Mouse (Mus musculus) hindbrain, embryonic 15.5 days (tissue): ENCODE measurements around the gene Lrrc4. TPM values are rescaled to one million over a fixed set of nuclear protein-coding genes. Genes with fewer than 3 reads are reported as not detected.

Experiments
- ATAC-seq: fragments of 200-750 bp; cut with Nextera tagmentation; 2 replicates; pipeline ENCODE4 v1.8.0; 2017; ENCODE audit warnings: low read depth, moderate number of reproducible peaks, moderate TSS enrichment; ENCODE audit not compliant: low FRiP score
- H3K27ac ChIP-seq: fragments of 300-500 bp; sonication (generic); replicated peaks from 2 replicates; pipeline ENCODE4 v1.5.1; 2015; ENCODE audit warnings: mild to moderate bottlenecking, inconsistent platforms
- H3K27me3 ChIP-seq: fragments of 300-500 bp; sonication (generic); 2 replicates; pipeline ENCODE4 v1.6.1; 2015; ENCODE audit warnings: control low read depth, inconsistent platforms
- H3K36me3 ChIP-seq: fragments of 300-500 bp; sonication (generic); 2 replicates; pipeline ENCODE4 v1.6.1; 2015; ENCODE audit warnings: control low read depth, inconsistent platforms
- H3K4me1 ChIP-seq: fragments of 300-500 bp; sonication (generic); replicated peaks from 2 replicates; pipeline ENCODE4 v1.6.1; 2015; ENCODE audit warnings: control low read depth, inconsistent platforms
- H3K4me2 ChIP-seq: fragments of 300-500 bp; sonication (generic); 2 replicates; pipeline ENCODE4 v1.6.1; 2015; ENCODE audit warnings: moderate library complexity, mild to moderate bottlenecking, inconsistent platforms
- H3K4me3 ChIP-seq: fragments of 300-500 bp; sonication (generic); 2 replicates; pipeline ENCODE4 v1.5.1; 2015; ENCODE audit warnings: mild to moderate bottlenecking, inconsistent platforms
- H3K9ac ChIP-seq: fragments of 300-500 bp; sonication (generic); 2 replicates; pipeline ENCODE4 v1.6.1; 2015; ENCODE audit warnings: inconsistent platforms
- H3K9me3 ChIP-seq: fragments of 300-500 bp; sonication (generic); 2 replicates; pipeline ENCODE4 v1.6.1; 2016; ENCODE audit warnings: control low read depth, inconsistent platforms
- WGBS: fragments of 180-500 bp; shearing (Covaris S2); methylation state at CpG from one replicate; pipeline ENCODE4 v1.1.7; 2015; 5-methylcytosine and 5-hydroxymethylcytosine counted together
- polyA plus RNA-seq: library from polyadenylated mRNA; unstranded; fragments of >200 nt; fragmentation: Nextera tagmentation; extraction: Ambion mirVana; gene quantifications from 2 replicates; pipeline ENCODE4 v1.2.1, GENCODE M21; 2015

The Lrrc4 gene
- polyA plus RNA-seq, 1 experiment from 2014 or later, result 7.1 TPM

GRCm38 (mm10) chr6:28706976-28707592 is 124.5 kb downstream of the Lrrc4 start:
- Histone ChIP-seq H3K4me1 (peaks cover 21% of the 10 kb centered on the region), H3K9me3 (no peaks in the 10 kb centered on the region), H3K27ac (0 out of 2 replicates have a peak overlapping the region, but pooled peaks have one; percentile 4), H3K36me3 (no peaks in the 10 kb centered on the region), H3K27me3 (no peaks in the 10 kb centered on the region), H3K4me2 (no peak overlapping the region), H3K4me3 (no peak overlapping the region), H3K9ac (no peak overlapping the region)
- ATAC-seq, result no peak
- WGBS, result 69% methylated on average over 12 of the region's 12 CpGs

DNA sequence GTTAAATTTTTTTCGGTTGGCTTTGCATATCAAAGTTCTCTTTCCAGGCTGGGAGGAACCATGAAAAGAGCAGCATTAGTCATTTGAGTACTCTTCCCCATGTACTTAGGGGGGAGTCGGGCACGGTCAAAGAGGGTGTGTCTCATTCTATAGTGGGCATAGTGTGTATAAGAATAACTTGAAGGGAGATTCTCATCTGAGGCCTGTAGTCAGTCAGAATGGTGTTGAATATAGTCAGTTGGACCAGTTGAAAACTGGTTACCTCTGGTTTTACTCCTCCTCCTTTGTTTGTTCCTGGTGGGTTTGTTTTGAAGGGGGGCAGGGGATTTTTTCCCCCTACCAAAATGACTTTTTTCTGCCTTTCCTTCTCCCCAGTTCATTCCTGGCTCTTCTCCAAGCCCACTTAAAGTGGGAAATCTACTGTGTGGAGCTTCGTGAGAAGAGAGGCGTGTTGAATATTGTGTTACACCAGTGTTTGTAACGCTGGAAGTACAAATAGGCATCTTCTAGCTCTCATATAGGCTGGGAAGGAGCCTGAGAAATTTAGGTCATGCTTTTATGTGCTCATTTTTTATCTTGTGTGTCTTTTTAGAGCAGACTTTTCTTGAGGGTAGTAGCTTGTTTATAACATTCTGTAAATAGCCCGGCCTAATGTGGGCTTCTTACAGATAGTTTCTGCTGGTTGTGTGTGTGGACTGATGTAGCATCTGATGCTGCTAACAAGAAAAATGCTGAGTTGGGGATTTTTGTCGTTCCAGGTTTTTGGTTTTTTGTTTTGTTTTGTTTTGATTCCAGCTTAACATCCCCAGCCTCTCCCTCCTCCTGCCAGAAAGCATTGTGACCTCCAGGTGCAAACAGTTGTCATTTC is 125.2 kb downstream of the Lrrc4 start:
- Histone ChIP-seq H3K27ac (0 out of 2 replicates have a peak overlapping the region, but pooled peaks have one; percentile 38), H3K4me1 (peaks cover 21% of the 10 kb centered on the region), H3K36me3 (no peaks in the 10 kb centered on the region), H3K4me2 (no peak overlapping the region), H3K9me3 (no peaks in the 10 kb centered on the region), H3K9ac (no peak overlapping the region), H3K4me3 (no peak overlapping the region), H3K27me3 (no peaks in the 10 kb centered on the region)
- ATAC-seq, result peak; percentile 43; the same call in 1 of the 2 replicates
- 75% methylated on average over 8 of the region's 8 CpGs for WGBS

GRCm38 (mm10) chr6:28705384-28706107 is 126.0 kb downstream of the Lrrc4 start:
- H3K9ac ChIP-seq, result no peak overlapping the region
- ATAC-seq, result peak; percentile 59
- peaks cover 21% of the 10 kb centered on the region for H3K4me1 ChIP-seq
- no peak overlapping the region for H3K4me2 ChIP-seq
- 47% methylated on average over 6 of the region's 6 CpGs for whole genome bisulfite sequencing
- peak overlapping the region; percentile 38 for H3K27ac ChIP-seq
- no peaks in the 10 kb centered on the region for H3K36me3 ChIP-seq
- no peaks in the 10 kb centered on the region for H3K9me3 ChIP-seq
- no peak overlapping the region for H3K4me3 ChIP-seq
- H3K27me3 ChIP-seq, result no peaks in the 10 kb centered on the region

GRCm38 (mm10) chr6:28704612-28705011 is 126.9 kb downstream of the Lrrc4 start:
- Histone ChIP-seq H3K9me3 (no peaks in the 10 kb centered on the region), H3K4me3 (no peak overlapping the region), H3K27ac (no peak overlapping the region), H3K4me1 (peaks cover 21% of the 10 kb centered on the region), H3K36me3 (no peaks in the 10 kb centered on the region), H3K27me3 (no peaks in the 10 kb centered on the region), H3K4me2 (no peak overlapping the region), H3K9ac (no peak overlapping the region)
- WGBS, result 51% methylated on average over 6 of the region's 6 CpGs
- no peak for ATAC-seq

- no peak overlapping the region for H3K4me2 ChIP-seq
- no peak overlapping the region for H3K4me3 ChIP-seq
- H3K9ac ChIP-seq, result no peak overlapping the region
- no peaks in the 10 kb centered on the region; the same call in 1 of the 2 replicates for H3K4me1 ChIP-seq
- WGBS, result 89% methylated on average over 3 of the region's 3 CpGs
- H3K27me3 ChIP-seq, result no peaks in the 10 kb centered on the region
- no peaks in the 10 kb centered on the region for H3K36me3 ChIP-seq
- ATAC-seq, result no peak
- no peak overlapping the region for H3K27ac ChIP-seq
- no peaks in the 10 kb centered on the region for H3K9me3 ChIP-seq
These were observed 134.3 kb downstream of the Lrrc4 start for GRCm38 (mm10) chr6:28697214-28697613.

DNA sequence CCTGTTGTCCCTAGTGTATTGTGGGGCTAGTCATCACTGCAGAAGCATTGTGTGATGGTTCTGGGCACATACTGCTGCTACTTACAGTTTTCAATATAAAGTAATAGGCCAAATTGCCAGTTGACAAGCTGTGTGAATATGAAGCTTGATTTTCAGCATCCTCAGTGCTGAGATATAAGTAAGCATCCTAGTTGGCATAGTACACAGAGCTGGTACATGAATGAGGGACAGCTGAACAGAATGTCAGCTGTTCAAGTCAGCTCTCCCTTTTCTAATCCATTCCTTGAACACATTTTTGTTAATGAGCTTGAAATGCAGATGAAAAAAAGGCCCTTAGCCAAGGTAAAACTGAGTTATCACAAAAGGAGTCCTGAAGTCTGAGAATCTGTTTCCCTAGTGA is 138.9 kb downstream of the Lrrc4 start:
- Histone ChIP-seq H3K27me3 (no peaks in the 10 kb centered on the region), H3K4me2 (no peak overlapping the region), H3K4me1 (no peaks in the 10 kb centered on the region; the same call in 1 of the 2 replicates), H3K36me3 (no peaks in the 10 kb centered on the region), H3K9me3 (no peaks in the 10 kb centered on the region), H3K9ac (no peak overlapping the region), H3K4me3 (no peak overlapping the region), H3K27ac (no peak overlapping the region)
- ATAC-seq, result no peak

DNA sequence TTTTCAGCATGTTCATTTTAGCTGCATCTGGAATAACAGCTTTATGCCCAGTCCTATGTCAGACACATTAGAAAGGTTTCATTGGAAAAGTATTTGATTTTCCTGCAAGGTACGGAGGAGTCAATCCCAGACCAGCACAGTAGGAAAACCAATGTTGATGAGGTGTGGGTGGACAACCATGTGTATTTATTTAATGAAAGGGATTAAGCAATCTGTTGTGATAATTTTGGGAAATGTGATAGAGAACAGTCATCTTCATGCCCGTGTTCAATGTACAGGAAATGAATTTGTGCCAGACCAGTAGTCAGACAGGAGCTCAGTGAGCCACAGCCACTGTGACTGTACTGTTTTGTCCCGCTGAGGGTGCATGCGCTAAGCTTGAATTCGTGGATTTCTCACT is 143.8 kb downstream of the Lrrc4 start:
- no peak overlapping the region for H3K27ac ChIP-seq
- H3K36me3 ChIP-seq, result no peaks in the 10 kb centered on the region
- H3K27me3 ChIP-seq, result no peaks in the 10 kb centered on the region
- ATAC-seq, result no peak
- no peak overlapping the region for H3K4me3 ChIP-seq
- no peak overlapping the region for H3K9ac ChIP-seq
- WGBS, result 88% methylated on average over 5 of the region's 5 CpGs
- no peak overlapping the region for H3K4me2 ChIP-seq
- H3K9me3 ChIP-seq, result no peaks in the 10 kb centered on the region
- no peaks in the 10 kb centered on the region for H3K4me1 ChIP-seq

GRCm38 (mm10) chr6:28685745-28686144 is 145.8 kb downstream of the Lrrc4 start:
- 86% methylated on average over 5 of the region's 5 CpGs for WGBS
- Histone ChIP-seq H3K4me2 (no peak overlapping the region), H3K9ac (no peak overlapping the region), H3K27me3 (no peaks in the 10 kb centered on the region), H3K4me1 (no peaks in the 10 kb centered on the region), H3K4me3 (no peak overlapping the region), H3K36me3 (no peaks in the 10 kb centered on the region), H3K9me3 (no peaks in the 10 kb centered on the region), H3K27ac (no peak overlapping the region)
- ATAC-seq, result peak; percentile 30; the same call in 1 of the 2 replicates

DNA sequence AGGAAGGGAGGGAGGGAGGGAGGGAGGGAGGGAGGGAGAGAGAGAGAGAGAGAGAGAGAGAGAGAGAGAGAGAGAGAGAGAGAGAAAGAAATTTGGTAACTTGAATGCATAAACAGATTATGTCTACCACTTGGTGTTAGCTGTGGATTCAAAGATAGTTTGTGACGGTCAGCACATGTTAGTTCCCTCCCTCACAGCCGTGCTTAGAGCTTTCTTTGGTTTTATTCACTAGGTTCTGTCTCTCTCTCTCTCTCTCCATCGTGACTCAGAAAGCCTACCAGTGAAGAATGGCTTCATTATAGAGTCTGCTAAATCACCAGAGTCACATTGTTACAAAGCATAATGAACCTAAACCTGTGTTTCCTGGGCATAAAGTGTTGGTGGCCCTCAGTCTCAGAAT is 146.5 kb downstream of the Lrrc4 start:
- 44% methylated on average over 3 of the region's 3 CpGs for WGBS
- ATAC-seq, result no peak
- no peak overlapping the region for H3K4me2 ChIP-seq
- no peak overlapping the region for H3K9ac ChIP-seq
- H3K4me3 ChIP-seq, result no peak overlapping the region
- no peaks in the 10 kb centered on the region for H3K36me3 ChIP-seq
- H3K4me1 ChIP-seq, result no peaks in the 10 kb centered on the region
- no peaks in the 10 kb centered on the region for H3K9me3 ChIP-seq
- no peaks in the 10 kb centered on the region for H3K27me3 ChIP-seq
- H3K27ac ChIP-seq, result no peak overlapping the region

GRCm38 (mm10) chr6:28681521-28682457 is 149.8 kb downstream of the Lrrc4 start:
- Histone ChIP-seq H3K4me1 (no peaks in the 10 kb centered on the region), H3K27ac (no peak overlapping the region), H3K4me3 (no peak overlapping the region), H3K36me3 (no peaks in the 10 kb centered on the region), H3K9ac (no peak overlapping the region), H3K27me3 (no peaks in the 10 kb centered on the region), H3K9me3 (no peaks in the 10 kb centered on the region), H3K4me2 (no peak overlapping the region)
- no peak for ATAC-seq
- 87% methylated on average over 8 of the region's 8 CpGs for WGBS

GRCm38 (mm10) chr6:28680537-28680936 is 151.0 kb downstream of the Lrrc4 start:
- 80% methylated on average over 4 of the region's 4 CpGs for WGBS

More at GRCm38 (mm10) chr6:28680537-28680936, 151.0 kb downstream of the Lrrc4 start:
- H3K4me2 ChIP-seq, result no peak overlapping the region
- no peaks in the 10 kb centered on the region for H3K9me3 ChIP-seq
- H3K27ac ChIP-seq, result no peak overlapping the region
- no peaks in the 10 kb centered on the region for H3K27me3 ChIP-seq
- no peak overlapping the region for H3K9ac ChIP-seq
- no peak for ATAC-seq
- H3K36me3 ChIP-seq, result no peaks in the 10 kb centered on the region
- no peaks in the 10 kb centered on the region for H3K4me1 ChIP-seq
- no peak overlapping the region for H3K4me3 ChIP-seq
